Mouse (Mus musculus): Measurements from ENCODE around the gene Rarg. TPM values are rescaled to one million over a fixed set of nuclear protein-coding genes. Genes with fewer than 3 reads are reported as not detected.

Gene Rarg
- polyA plus RNA-seq, 1 experiment from 2014 or later: 5.9 TPM

DNA sequence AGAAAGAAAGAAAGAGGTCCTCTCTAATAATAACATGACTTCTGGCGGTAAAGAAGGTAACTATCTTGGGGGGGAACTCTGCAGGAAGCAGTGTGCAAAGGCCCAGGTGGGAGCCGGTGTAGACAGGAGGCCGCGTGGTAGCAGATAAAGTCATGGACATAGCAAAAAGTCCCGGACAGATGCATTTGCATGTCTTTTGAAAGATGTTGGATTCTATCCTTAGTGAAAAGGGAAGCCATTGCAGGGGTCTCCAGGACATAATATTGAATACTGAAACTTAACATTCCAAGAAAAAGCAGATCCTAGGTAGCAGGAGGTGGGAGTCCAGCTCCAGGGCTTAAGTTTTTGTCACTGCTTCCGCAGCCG lies 21.4 kb upstream of the Rarg start:
- peak overlapping the region; percentile 88 for H3K4me3 ChIP-seq (ENCODE audit: low read depth, low read length)
- no peak for ATAC-seq
- peak overlapping the region; percentile 92 for H3K4me2 ChIP-seq (replicated peaks; ENCODE audit: low read depth)
- 0 out of 2 replicates have a peak overlapping the region, but pooled peaks have one; percentile 71 for H3K9ac ChIP-seq (ENCODE audit: low read depth, low read length)
- TF ChIP-seq CTCF (IDR thresholded peaks at IDR 0.05; ENCODE audit: low read depth): no peak
- H3K27ac ChIP-seq (ENCODE audit: low read depth, low read length): peak overlapping the region; percentile 85
- peaks cover 3% of the 10 kb centered on the region; the same call in 1 of the 2 replicates for H3K4me1 ChIP-seq (replicated peaks; ENCODE audit: control insufficient read depth, insufficient read depth, low read length)
- 32% methylated on average over 7 of the region's 7 CpGs for WGBS
- H3K27me3 ChIP-seq (replicated peaks; ENCODE audit: control insufficient read depth, insufficient read depth, low read length): no peaks in the 10 kb centered on the region
- no peaks in the 10 kb centered on the region for H3K9me3 ChIP-seq (ENCODE audit: control insufficient read depth)
- peaks cover 15% of the 10 kb centered on the region for H3K36me3 ChIP-seq (ENCODE audit: control insufficient read depth, insufficient read depth)

DNA sequence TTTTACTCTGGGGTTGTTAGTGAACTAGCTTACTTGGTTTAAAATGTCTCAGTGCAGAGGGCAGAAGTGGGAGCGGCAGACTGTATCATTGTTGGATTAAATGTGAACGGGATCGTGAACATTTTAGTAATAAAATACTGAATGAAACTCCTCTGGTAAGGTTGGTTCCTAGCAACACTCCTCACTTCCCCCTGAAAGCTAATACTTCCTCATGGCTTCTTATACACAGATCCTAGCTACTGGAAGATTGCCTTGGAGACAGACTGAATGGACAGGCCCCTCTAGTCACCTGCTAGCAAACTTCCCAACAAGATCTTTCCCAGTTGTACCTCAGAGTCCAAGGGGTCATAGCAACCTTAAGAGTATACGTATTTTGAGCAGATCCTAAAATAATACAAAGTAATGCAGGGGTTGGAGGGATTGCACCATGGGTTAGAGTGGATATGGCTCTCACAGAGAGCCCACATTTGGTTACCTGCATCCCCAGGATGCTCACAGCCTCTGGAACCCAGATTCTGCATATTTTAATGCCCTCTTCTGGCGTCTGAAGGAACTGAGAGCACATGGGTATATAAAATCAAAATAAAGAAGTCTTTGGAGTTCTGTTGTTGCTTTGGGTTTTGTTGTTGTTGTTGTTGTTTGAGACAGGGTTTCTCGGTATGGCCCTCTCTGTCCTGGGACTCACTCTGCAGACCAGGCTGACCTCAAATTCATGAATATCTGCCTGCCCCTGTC lies 16.8 kb upstream of the Rarg start:
- no peaks in the 10 kb centered on the region for H3K9me3 ChIP-seq (ENCODE audit: control insufficient read depth)
- no peaks in the 10 kb centered on the region for H3K36me3 ChIP-seq (ENCODE audit: control insufficient read depth, insufficient read depth)
- no peak overlapping the region for H3K9ac ChIP-seq (ENCODE audit: low read depth, low read length)
- no peak overlapping the region for H3K4me3 ChIP-seq (ENCODE audit: low read depth, low read length)
- no peak overlapping the region for H3K27ac ChIP-seq (ENCODE audit: low read depth, low read length)
- peak; percentile 51 for TF ChIP-seq CTCF (IDR thresholded peaks at IDR 0.05; ENCODE audit: low read depth)
- H3K4me2 ChIP-seq (replicated peaks; ENCODE audit: low read depth): no peak overlapping the region
- no peaks in the 10 kb centered on the region for H3K27me3 ChIP-seq (replicated peaks; ENCODE audit: control insufficient read depth, insufficient read depth, low read length)
- ATAC-seq: no peak
- 0 out of 2 replicates have a peak, but pooled peaks cover 3% of the 10 kb centered on the region for H3K4me1 ChIP-seq (replicated peaks; ENCODE audit: control insufficient read depth, insufficient read depth, low read length)
- 70% methylated on average over 6 of the region's 6 CpGs for WGBS

DNA sequence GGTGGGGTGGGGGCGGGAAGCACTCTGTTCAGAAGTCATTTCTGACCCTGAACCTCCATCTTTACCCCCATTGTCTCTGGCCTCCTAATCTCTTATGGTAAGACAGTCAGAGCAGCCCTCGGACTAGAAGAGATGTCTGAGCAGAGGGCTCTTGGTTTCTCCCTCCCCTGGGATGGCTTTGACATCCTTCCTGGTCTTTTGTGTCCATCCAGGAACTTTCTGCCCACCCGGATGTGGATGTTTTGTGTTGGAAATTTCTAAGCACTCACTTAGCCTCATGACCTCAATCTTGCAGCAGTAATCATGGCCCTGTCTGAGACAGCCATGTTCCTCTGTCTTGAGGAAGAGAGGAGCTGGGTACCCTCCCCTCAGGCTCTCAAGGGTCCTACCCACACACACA lies 14.1 kb upstream of the Rarg start:
- Histone ChIP-seq H3K9me3 (ENCODE audit: control insufficient read depth) (no peaks in the 10 kb centered on the region), H3K4me1 (replicated peaks; ENCODE audit: control insufficient read depth, insufficient read depth, low read length) (no peaks in the 10 kb centered on the region), H3K27me3 (replicated peaks; ENCODE audit: control insufficient read depth, insufficient read depth, low read length) (no peaks in the 10 kb centered on the region), H3K9ac (ENCODE audit: low read depth, low read length) (no peak overlapping the region), H3K36me3 (ENCODE audit: control insufficient read depth, insufficient read depth) (no peaks in the 10 kb centered on the region), H3K4me2 (replicated peaks; ENCODE audit: low read depth) (no peak overlapping the region), H3K4me3 (ENCODE audit: low read depth, low read length) (no peak overlapping the region), H3K27ac (ENCODE audit: low read depth, low read length) (no peak overlapping the region)
- TF ChIP-seq CTCF (IDR thresholded peaks at IDR 0.05; ENCODE audit: low read depth): no peak
- ATAC-seq: no peak
- WGBS: 42% methylated on average over 3 of the region's 3 CpGs

DNA sequence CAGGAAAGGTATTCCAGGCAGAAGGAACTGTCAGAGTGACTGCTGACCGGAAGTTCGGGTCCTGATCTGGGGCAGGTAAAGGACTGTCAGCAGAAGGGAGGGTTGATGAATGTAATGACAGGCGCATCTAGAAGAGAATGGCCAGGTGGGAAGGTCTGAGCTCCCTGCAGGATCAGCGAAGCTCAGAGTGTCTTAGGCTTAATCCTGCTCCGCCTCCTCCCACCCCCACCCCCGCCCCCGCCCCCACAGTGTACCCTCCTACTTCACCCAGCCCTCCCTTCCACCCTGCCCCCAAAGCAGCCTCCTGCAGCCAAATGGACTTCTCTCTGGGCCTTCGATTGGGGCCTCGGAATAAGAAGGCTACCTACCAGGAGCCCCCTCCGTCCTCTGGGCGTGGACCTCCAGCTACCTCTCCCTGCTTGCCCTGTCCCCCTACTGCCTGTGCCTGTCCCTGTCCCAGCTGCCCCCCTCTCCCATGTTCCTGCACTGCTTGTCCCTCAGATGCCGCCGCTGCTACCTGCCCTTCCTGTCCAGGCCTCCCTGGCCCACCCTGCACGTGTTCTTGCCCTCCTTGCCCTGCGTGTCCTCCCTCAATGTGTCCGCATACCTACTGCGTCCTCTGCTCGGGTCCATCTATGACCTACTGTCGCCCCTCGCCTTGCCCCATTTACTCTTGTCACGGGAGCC lies 13.1 kb upstream of the Rarg start, which contains the start of gene Gm9918:
TSS of gene Gm9918 (plus strand) at position 290 of the 687 bp plus-strand sequence.
- TF ChIP-seq CTCF (IDR thresholded peaks at IDR 0.05; ENCODE audit: low read depth): no peak
- Histone ChIP-seq H3K9ac (ENCODE audit: low read depth, low read length) (no peak within 1 kb of the TSS), H3K4me1 (replicated peaks; ENCODE audit: control insufficient read depth, insufficient read depth, low read length) (no peaks in the 10 kb centered on the region), H3K9me3 (ENCODE audit: control insufficient read depth) (no peaks in the 10 kb centered on the region), H3K27ac (ENCODE audit: low read depth, low read length) (no peak within 1 kb of the TSS), H3K4me2 (replicated peaks; ENCODE audit: low read depth) (peak within 1 kb of the TSS; percentile 17; the same call in 1 of the 2 replicates), H3K36me3 (ENCODE audit: control insufficient read depth, insufficient read depth) (no peaks in the 10 kb centered on the region), H3K4me3 (ENCODE audit: low read depth, low read length) (no peak within 1 kb of the TSS), H3K27me3 (replicated peaks; ENCODE audit: control insufficient read depth, insufficient read depth, low read length) (no peaks in the 10 kb centered on the region)
- ATAC-seq: no peak
- WGBS: 21% methylated on average over 21 of the region's 21 CpGs

DNA sequence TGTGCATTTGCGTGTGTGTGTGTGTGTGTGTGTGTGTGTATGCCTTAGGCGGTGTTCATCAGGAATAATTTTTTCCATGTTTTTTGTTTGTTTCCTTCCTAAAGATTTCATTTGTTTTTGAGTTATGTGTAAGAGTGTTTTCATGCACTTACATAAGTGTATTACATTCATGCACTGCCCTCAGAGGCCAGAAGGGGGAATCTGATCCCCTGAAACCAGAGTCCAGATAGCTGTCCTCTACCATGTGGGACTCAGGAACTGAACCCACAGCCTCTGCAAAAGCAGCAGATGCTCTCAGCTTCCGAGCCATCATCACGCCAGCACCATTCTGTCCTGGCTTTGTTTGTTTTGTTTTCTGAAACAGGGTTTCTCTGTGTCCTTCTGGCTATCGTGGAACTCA lies 8.2 kb upstream of the Rarg start:
- H3K9me3 ChIP-seq (ENCODE audit: control insufficient read depth): no peaks in the 10 kb centered on the region
- H3K4me2 ChIP-seq (replicated peaks; ENCODE audit: low read depth): no peak overlapping the region
- no peak overlapping the region for H3K4me3 ChIP-seq (ENCODE audit: low read depth, low read length)
- no peak overlapping the region for H3K27ac ChIP-seq (ENCODE audit: low read depth, low read length)
- peak; percentile 48 for TF ChIP-seq CTCF (IDR thresholded peaks at IDR 0.05; ENCODE audit: low read depth)
- no peak for ATAC-seq
- H3K4me1 ChIP-seq (replicated peaks; ENCODE audit: control insufficient read depth, insufficient read depth, low read length): no peaks in the 10 kb centered on the region
- no peak overlapping the region for H3K9ac ChIP-seq (ENCODE audit: low read depth, low read length)
- H3K36me3 ChIP-seq (ENCODE audit: control insufficient read depth, insufficient read depth): no peaks in the 10 kb centered on the region
- H3K27me3 ChIP-seq (replicated peaks; ENCODE audit: control insufficient read depth, insufficient read depth, low read length): no peaks in the 10 kb centered on the region
- 83% methylated on average over 5 of the region's 5 CpGs for WGBS

DNA sequence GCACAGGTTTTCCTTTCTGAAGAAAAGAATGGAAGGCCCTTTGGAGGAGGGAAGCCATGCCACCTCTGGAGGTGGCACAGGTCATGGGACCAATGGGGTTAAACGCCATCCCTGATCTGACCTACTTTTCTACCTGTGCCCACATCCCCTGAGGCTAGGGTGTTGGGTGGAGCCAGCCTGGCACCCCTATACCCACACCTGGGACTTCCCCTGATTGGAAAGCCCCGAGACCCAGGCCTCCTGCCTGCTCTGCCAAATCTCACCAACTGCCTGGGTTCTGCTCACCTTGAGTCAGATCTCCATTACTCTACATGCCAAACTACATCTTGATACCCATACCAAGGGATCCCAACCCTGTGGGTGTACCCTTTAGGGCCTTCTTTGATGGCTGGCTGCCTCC lies 5.7 kb upstream of the Rarg start:
- no peak overlapping the region for H3K4me2 ChIP-seq (replicated peaks; ENCODE audit: low read depth)
- no peak overlapping the region for H3K27ac ChIP-seq (ENCODE audit: low read depth, low read length)
- ATAC-seq: no peak
- TF ChIP-seq CTCF (IDR thresholded peaks at IDR 0.05; ENCODE audit: low read depth): no peak
- WGBS: 83% methylated on average over 2 of the region's 2 CpGs
- no peaks in the 10 kb centered on the region for H3K9me3 ChIP-seq (ENCODE audit: control insufficient read depth)
- no peaks in the 10 kb centered on the region for H3K36me3 ChIP-seq (ENCODE audit: control insufficient read depth, insufficient read depth)
- no peaks in the 10 kb centered on the region for H3K27me3 ChIP-seq (replicated peaks; ENCODE audit: control insufficient read depth, insufficient read depth, low read length)
- H3K4me1 ChIP-seq (replicated peaks; ENCODE audit: control insufficient read depth, insufficient read depth, low read length): no peaks in the 10 kb centered on the region
- no peak overlapping the region for H3K9ac ChIP-seq (ENCODE audit: low read depth, low read length)
- no peak overlapping the region for H3K4me3 ChIP-seq (ENCODE audit: low read depth, low read length)

All from intestine, postnatal 0 days (tissue).